In genomic region chr14:109941162-109941561, GRCm38 (mm10) we compare ENCODE assay signal across 35 mouse cellular contexts.
"Had no signal": no experiment of that assay in that cellular context is flagged by ENCODE, and none has a peak within 500 bp of the region (broad histone marks: within the 10 kb centered on the region; RNA-seq: fewer than 3 reads in every experiment).

No protein-coding gene starts in this region.

- DNase-seq: heart, postnatal 10 days; heart, postnatal 14 days; heart, postnatal 36 days; heart, postnatal 4 days; kidney, adult 11 months; kidney, adult 18-20 months; kidney, adult 2 months; kidney, adult 8-10 months; kidney, adult 9 months; kidney, postnatal 10 days; kidney, postnatal 14 days; kidney, postnatal 25 days; kidney, postnatal 36 days; kidney, postnatal 4 days; layer of hippocampus, adult 9-11 months; layer of hippocampus, postnatal 36 days had no signal

- H3K27me3 ChIP-seq: heart, embryonic 12.5 days; heart, embryonic 13.5 days; heart, embryonic 15.5 days; hindbrain, embryonic 12.5 days; hindbrain, embryonic 13.5 days; hindbrain, embryonic 15.5 days; intestine, embryonic 15.5 days; kidney, embryonic 15.5 days had no signal

- H3K4me1 ChIP-seq: heart, embryonic 12.5 days; heart, embryonic 13.5 days; heart, embryonic 15.5 days; hindbrain, embryonic 10.5 days; hindbrain, embryonic 12.5 days; hindbrain, embryonic 13.5 days; hindbrain, embryonic 15.5 days; intestine, embryonic 15.5 days; kidney, embryonic 15.5 days had no signal

- H3K4me3 ChIP-seq: heart, embryonic 12.5 days; heart, embryonic 13.5 days; heart, embryonic 15.5 days; hindbrain, embryonic 10.5 days; hindbrain, embryonic 12.5 days; hindbrain, embryonic 13.5 days; hindbrain, embryonic 15.5 days; intestine, embryonic 15.5 days; kidney, embryonic 15.5 days; layer of hippocampus, adult 2 months; left cerebral cortex, adult 2 months had no signal

- H3K36me3 ChIP-seq: heart, embryonic 12.5 days; heart, embryonic 13.5 days; heart, embryonic 15.5 days; hindbrain, embryonic 10.5 days; hindbrain, embryonic 12.5 days; hindbrain, embryonic 13.5 days; hindbrain, embryonic 15.5 days; intestine, embryonic 15.5 days; kidney, embryonic 15.5 days had no signal

- ATAC-seq: hindbrain, embryonic 16.5 days; hindbrain, postnatal 0 days; inflammation-experienced regulatory T-cells, adult 6 months; intestine, embryonic 15.5 days; intestine, embryonic 16.5 days; intestine, postnatal 0 days had no signal

- H3K9ac ChIP-seq: heart, embryonic 12.5 days; heart, embryonic 13.5 days; heart, embryonic 15.5 days; hindbrain, embryonic 12.5 days; hindbrain, embryonic 13.5 days; hindbrain, embryonic 14.5 days; hindbrain, embryonic 15.5 days; intestine, embryonic 15.5 days; kidney, embryonic 15.5 days had no signal

- H3K27ac ChIP-seq: heart, embryonic 13.5 days; heart, embryonic 15.5 days; hindbrain, embryonic 10.5 days; hindbrain, embryonic 12.5 days; hindbrain, embryonic 13.5 days; hindbrain, embryonic 14.5 days; hindbrain, embryonic 15.5 days; hindbrain, postnatal 0 days; intestine, embryonic 15.5 days; kidney, embryonic 15.5 days; kidney, postnatal 0 days; layer of hippocampus, adult 2 months; left cerebral cortex, adult 2 months had no signal

- H3K4me2 ChIP-seq: heart, embryonic 11.5 days; heart, embryonic 12.5 days; heart, embryonic 13.5 days; heart, embryonic 15.5 days; hindbrain, embryonic 12.5 days; hindbrain, embryonic 13.5 days; hindbrain, embryonic 14.5 days; hindbrain, embryonic 15.5 days; intestine, embryonic 15.5 days; kidney, embryonic 15.5 days had no signal

- H3K9me3 ChIP-seq: heart, embryonic 13.5 days; heart, embryonic 15.5 days; hindbrain, embryonic 10.5 days; hindbrain, embryonic 12.5 days; hindbrain, embryonic 13.5 days; hindbrain, embryonic 15.5 days; intestine, embryonic 15.5 days; kidney, embryonic 15.5 days had no signal
